Mouse (Mus musculus): Measurements from ENCODE around the gene Dedd2.

Dedd2 gene

DNA sequence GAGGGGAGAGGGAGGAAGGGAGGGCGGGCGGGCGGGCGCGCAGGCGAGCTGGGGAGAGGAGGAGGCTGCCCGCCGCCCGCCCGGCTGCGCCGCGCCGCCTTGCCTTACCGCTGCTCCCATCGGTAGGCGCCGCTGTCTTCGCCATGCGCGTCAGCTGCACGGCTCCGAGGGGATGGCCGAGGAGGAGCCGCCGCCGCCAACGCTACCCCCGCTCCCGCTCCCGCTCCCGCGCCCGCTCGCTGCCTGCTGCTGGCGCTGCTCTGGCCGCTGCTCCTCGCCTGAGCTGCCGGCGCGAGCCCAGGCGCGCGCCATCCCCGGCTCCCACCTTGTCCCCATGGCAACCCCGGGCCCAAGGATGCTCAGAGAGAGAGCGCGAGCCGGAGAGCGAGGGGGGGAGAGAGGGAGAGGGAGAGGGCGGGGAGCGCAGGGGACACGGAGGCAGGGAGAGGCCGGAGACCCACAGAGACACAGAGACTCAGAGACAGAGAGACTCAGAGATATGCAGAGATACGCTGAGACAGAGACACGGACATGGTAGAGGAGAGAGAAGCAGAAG is 40.7 kb downstream of the Dedd2 start, which contains the start of gene Pou2f2:
Pou2f2 (minus strand) TSS at position 121 of the 556 bp plus-strand sequence.
- DNase-seq (ENCODE audit: extremely low read depth, low read depth, low spot score): no peak

DNA sequence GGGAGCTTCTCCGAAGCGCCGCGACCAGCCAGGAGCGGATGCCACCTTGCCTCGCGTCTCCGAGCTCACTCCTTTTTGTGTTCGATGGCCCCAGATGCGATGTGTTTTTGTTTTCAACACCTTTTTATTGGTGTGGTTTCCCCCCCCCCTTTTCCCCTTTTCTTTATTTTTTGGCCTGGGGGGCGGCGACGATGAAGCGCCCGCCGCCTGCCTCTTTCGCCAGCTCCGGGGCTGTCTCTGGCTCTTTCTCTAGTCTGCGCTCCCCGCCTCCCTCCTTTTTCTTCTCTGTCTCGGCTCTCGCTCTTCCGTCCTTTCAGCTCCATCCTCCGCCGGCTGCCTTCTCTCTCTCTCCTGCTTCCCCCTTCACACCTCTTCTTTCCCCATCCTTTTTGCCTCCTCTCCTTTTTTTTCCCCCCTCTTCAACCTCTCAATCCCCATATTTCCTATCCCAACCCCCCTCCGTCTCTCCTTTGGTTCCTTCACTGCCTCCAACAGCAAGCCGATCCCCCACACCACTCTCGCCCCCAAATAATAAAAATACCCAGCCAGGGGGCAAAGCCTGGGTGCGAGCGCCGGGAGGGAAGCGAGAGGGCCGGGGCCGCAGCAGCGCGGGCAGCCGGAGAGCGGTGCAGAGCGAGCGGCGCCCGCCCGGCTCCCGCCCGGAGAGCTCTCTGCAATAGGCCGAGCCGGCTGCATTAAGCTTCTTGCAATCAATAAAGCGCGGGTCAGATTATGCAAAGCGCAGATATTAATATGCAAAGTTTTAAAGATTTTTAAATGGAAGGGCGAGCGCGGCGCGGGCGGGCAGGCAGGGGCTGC is 41.4 kb downstream of the Dedd2 start:
- DNase-seq (ENCODE audit: extremely low read depth, low read depth, low spot score): no peak

DNA sequence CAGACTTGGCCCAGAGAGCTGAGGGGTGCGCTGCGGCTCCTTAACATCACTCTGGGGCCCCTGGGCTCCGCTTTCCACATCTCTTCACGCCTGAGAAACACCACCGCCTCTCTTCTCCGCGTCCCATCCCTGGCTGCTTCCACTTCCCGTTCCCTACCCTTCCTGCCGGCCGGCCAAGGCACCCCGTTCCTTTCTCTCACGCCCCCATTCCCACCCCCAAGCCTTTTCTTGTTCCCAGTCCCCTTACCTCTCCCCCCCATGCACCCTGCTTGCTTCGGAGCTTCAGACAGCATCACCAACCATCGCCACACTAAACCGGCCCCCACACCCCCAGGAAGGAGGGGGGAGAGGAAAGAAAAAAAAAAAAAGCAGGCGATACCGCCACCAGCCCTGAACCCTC is 42.1 kb downstream of the Dedd2 start:
- DNase-seq (ENCODE audit: extremely low read depth, low read depth, low spot score): no peak

DNA sequence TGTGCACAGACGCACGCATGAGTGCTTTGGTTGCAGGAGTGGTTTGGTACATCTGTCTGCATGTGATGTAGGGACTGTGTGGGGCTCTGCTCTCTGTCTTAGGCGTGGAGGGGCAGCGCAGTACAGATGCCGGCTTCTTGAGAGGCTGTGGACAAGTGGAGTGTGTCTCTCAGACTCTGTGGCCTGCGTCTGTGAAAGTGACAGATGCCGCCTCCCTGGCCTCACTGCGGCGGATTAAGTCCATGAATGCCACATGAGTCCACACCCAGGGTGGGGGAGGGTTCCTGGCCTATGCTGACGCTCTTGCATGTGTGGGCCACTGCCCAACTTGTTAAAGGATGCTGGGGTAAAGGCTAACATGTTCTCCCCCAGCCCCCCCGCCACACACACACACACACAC is 46.1 kb downstream of the Dedd2 start:
- no peak for DNase-seq (ENCODE audit: extremely low read depth, low read depth, low spot score)

DNA sequence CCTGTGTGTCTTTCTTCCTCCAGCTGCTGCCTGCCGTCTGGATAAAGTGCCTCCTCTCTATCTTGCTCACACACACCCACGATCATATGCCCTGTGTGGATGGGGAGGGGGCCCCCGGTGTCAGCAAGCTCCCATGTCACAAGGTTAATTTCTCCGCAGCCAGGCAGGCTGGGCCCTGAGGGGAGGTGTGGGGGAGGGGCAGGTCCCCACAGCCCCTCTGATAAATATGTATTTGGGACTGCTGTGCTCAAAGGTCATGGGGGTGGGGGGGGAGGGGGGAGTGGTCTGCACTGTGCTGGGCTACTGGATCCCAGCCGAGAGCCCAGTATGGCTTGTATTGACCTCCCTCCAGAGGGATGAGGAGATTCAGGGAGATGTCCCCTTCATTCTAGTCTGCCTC is 47.7 kb downstream of the Dedd2 start:
- DNase-seq (ENCODE audit: extremely low read depth, low read depth, low spot score): no peak

DNA sequence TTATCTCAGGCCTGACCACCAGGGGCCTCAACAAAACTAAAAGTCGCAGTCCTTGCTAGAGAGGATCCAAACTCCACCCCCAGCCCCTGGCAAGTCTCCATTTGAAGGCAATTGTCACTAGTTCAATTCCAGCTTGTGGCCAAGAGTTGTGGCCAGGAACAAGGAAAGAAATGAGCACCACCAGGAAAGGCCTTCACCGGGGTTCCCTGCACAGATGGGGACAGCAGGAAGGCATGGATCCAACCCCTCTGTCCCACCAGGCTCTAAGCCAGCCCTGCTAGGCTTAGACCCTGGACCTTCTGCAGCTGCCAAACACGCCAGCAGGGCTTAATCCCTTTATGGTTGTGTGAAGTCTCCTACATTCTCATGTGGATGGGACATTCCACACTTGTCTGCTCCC is 49.8 kb downstream of the Dedd2 start:
- no peak for DNase-seq (ENCODE audit: extremely low read depth, low read depth, low spot score)

DNA sequence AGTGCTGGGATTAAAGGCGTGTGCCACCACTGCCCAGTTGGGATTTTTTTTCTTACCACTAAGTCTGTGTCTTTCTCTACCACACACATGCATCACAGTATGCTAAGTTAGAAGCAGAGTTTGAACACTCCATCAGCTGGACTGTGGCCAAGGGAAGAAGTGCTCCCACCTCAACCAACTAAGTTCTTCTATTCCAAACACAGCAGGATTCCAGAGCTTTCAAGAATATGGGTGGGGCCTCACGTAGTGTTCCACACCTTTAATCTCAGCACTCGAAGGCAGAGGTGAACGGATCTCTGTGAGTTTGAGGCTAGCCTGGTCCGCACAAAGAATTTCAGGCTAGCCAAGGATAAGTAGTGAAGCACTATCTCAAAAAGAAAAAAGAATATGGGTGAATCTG is 54.3 kb downstream of the Dedd2 start:
- no peak for DNase-seq (ENCODE audit: extremely low read depth, low read depth, low spot score)

DNA sequence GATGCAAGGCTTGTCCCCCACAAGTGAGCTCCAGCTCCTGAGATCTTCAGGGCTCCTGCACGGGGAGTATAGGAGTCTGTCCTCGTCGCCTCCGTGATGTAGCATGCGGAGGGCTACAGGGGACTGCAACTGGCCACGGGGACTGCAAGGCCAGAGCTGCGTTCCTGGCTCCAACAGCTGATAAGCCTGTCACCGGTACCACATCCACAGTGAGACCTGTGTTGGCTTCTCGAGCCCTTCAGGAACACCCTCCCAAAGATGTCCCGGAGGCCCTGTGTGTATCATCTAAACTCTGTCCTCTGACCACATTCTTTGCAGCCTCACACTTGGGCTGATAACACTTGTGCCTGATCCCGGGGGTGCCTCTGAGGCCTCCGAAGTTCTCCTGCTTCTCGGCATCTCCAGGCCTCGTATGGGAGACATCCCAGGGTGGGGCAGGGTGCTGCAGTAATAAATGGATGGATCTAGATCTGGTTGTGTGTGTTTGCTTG is 64.2 kb downstream of the Dedd2 start:
- no peak for DNase-seq (ENCODE audit: extremely low read depth, low read depth, low spot score)

DNA sequence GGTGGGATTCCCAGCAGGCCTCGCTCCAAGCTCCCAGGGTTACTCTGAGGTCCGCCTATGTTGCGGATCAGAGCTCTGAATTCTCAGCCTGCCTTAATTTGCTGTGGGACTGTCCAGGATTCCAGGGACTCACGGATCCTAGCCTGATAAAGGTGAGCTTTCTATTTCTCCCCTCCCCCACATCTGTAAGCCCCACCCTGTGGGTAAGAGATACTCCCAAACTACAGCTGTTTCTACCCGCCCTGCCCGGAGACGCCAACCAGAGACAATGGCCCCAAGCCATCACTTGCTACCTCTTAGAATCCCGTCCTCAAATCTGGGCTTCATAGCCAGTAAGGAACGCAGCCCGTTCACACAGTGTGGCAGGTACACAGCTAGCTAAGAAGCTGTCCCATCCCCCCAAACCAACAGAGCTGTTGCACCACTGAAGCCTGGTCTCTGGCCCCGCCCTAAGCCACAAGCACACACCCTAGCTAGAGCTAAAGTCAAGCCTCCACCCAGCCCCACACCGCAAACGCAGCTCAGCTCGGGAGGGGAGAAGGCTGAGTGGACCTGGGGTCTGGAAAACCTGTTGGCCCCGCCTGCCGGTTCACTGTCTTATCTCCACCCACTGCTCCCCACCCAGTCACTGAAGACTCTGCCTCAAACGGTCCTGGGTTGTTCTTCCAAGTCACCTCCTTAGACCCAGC is 64.8 kb downstream of the Dedd2 start:
- no peak for DNase-seq (ENCODE audit: extremely low read depth, low read depth, low spot score)

DNA sequence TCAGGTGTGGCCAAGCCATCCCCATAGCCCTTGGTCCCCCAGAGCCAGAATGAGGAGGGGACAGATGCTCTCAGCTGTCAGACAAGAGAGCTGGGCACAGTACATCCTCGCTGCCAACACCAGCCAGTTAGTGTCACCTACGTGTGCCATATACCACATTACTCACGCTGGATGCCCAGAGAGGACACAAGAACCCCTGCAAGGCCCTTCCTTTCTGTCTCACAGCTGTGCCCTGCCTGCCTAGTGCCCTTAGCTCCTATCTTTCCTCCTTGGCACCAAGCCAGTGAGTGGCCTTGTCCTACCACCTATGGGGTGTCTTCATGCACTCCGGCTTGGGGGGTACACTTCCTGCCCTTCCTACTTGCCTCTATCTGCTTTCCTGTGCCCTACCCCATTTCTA is 65.8 kb downstream of the Dedd2 start:
- no peak for DNase-seq (ENCODE audit: extremely low read depth, low read depth, low spot score)

DNA sequence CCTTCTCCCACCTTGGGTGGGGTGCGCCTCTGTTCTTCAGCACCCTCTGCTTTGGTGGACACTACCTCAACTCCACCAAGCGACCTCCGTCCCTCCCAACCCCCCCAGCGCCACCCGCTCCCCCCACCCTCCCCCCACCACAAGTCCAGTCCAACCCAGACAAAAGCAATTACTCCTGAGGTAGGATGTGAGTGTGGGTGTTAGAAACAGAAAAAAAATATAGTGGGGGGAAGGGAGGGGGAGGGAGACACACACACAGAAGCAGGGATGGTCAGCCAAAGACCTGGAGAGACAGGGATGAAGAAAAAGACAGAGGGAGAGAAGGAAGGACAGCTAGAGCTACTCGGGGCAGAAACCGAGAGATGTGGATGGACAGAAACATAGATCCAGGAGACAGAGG is 66.6 kb downstream of the Dedd2 start:
- DNase-seq (ENCODE audit: extremely low read depth, low read depth, low spot score): no peak

DNA sequence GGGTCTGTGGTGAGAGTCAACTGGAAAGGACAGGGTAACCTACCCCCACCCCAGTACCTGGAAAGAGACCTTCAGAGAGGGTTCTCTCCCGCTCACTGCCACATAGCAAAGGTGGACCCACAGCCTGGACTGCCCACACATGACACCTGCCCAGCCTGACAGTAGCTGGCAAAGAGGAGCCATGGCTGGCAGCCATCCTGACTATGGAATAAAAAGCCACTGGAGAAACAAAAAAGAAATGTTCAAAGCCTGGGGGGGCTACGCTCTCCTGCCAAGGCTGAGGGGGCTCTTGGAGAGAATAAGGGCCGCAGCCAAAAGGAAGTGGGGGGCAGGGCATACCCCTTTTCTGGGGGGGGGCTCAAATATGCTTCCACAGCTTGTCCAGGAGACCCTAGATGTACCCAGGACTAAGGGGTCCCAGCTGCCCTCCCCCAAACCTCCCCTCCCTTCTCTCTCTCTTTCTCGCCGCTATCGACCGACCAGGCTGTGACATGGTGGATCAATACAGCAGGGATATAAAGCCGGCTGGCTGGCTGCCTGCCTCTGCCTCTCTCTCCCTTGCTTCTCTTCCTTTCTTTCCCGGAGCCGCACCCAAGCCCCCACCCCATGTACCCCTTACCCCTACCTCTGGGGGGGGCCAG is 68.4 kb downstream of the Dedd2 start:
- DNase-seq (ENCODE audit: extremely low read depth, low read depth, low spot score): no peak

DNA sequence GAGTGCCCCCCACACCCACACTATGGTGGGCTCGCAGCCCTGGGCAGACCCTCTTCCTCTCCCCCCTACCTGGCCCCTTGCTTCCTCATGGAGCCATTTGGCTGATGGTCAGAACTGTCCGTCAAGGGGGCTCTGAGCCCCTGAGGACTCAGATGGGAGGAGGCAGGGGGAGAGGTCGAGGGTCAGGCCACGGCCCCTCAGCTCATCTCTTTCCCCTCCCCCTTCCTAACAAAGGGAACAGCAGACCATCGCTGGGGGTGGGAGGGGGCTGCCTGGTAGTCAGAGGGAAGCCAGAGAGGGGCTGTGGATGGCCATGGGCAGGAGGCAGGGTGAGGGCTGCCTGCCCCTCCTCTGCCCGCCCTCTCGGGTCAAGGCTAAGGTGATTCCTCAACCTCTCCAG is 69.4 kb downstream of the Dedd2 start:
- DNase-seq (ENCODE audit: extremely low read depth, low read depth, low spot score): no peak

DNA sequence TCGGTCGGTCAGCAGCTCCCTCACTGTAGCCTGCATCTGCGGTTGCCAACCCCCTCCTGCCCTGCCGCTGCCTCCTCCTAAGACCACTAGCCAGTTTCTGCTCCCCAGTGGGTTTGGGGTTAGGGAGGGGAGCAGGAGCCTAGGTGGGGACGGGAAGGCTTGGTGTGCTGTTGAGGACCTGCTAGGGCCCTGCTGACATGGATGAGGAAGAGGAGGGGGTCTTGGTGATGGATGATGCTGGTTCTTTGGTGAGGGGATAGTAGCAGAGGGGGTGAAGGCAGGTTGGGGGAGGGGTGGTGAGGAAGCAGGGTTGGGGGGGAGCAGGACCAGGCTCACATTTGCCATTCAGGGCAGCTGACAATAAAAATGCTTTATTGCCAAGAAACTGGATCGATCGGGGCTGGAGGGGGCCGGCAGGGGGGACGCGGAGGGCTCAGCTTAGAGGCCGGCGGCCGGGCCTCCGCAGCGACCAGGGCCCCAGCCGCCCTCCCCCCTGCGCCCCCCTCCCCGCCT is 70.2 kb downstream of the Dedd2 start:
- DNase-seq (ENCODE audit: extremely low read depth, low read depth, low spot score): no peak
